Mouse (Mus musculus): ENCODE data around the gene Lpar2.
A peak's percentile ranks its signal among the peaks of the same experiment; 100 is the strongest.

The Lpar2 gene

DNA sequence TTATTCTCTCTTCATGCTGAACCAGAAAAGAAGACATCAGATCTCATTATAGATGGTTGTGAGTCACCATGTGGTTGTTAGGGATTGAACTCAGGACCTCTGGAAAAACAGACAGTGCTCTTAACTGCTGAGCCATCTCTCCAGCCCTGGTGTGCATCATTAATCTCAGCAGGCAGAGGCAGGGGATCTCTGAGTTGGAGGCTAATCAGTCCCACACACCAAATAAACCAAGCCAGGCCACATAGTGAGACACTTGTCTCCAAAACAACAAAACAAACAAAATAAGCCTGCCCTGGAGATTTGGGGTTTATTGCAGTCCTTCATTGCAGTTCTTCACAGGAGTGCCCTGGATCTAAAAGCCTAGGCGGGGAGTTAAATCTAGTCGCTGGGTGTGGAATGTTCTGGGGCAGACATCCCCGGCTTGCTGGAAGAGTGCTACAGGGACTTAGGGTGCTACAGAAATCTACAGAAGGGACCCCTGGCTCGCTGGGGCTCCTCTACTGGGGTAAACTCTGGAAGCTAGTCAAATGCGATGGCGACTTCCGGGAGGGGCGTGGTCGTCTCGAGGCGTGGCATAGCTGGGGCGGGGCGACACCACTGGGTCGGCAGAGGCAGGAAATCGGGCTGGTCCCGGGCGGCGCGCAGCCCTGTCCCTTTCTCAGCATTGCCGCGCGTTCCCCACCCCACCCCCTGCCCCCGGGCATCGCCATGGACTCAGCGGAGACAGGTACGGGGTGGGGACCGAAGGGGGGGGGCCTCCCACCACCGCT lies 13.9 kb upstream of the Lpar2 start, which contains the start of gene Gmip:
Gmip (plus strand) TSS at position 586 of the 770 bp plus-strand sequence.
- DNase-seq, result no peak

DNA sequence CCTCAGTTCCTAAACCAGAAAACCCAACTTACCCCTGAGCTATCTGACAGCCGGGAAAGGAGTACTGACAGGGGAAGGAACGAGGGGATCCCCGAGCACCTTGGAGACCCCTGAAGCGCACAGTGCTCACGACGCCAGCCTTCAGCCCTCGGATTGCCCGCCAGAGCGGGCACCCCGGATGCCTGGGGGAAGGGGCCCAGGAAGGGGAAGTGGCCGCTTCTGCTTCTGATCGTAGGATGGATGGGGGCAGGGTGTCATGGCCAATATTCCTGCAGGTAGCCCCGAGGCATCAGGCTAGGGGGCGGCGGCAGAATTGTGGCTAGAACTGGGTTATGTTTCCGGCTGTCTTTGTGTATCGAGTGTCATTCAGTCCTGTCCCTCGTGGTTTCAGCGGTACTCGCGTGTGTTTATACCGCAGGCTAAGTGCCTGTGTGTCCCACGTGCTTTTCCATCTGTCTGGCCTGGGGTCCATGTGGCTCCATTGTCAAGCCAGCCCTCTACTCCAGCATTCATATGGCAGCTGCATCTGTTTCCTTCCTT lies 13.3 kb upstream of the Lpar2 start:
- no peak for DNase-seq

DNA sequence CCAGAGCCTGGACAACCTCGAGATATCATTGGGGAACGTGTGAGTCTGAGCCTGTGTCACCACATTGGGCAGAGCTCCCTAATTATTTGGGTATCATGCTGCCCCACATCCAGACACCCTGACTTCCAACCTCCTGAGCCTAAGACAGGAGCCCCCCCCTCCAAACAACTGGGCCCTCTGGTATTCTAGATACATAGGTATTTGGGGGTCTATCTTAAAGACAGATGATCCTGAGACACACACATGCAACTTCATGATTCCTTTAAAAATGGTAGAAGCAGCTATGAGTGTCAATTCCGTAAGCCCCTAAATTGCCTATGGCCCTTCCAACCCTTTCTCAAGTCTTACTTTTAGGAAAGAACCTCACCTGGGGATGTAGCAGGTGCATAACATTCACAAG lies 12.4 kb upstream of the Lpar2 start:
- no peak for DNase-seq

DNA sequence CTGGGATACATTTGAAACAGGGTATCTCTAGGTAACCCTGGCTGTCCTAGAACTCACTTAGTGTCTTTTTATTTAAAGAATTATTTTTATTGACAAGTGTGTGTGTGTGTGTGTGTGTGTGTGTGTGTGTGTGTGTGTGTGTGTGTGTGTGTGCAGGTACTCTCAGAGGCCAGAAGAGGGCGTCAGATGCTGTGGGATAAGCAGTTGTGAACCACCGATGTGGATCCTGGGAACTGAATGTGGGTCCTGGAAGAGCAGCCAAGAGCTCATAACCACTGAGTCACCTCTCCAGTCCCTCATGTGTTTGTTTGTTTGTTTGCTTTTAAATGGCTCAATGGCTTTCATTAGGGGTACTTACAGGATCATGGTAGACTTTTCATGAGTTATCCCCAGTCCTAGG lies 7.3 kb upstream of the Lpar2 start:
- DNase-seq, result no peak

DNA sequence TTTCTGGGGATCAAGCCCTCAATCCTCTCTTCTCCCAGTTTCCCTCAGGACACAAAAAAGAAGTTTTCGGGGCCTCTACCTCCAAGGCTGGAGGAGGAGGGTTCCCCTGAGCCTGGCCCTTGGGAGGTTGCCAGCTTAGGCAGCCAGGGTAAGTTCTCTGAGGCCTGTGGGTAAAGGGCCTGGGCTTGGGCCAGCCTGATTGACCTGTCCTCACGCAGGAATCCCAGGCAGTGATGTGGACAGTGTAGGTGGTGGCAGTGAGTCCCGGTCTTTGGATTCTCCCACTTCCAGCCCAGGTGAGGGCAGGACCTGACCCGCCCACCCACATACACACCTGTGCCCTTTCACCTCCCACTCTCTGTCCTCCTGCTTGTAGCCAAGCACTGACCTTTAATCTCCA lies 6.8 kb upstream of the Lpar2 start:
- no peak for DNase-seq

DNA sequence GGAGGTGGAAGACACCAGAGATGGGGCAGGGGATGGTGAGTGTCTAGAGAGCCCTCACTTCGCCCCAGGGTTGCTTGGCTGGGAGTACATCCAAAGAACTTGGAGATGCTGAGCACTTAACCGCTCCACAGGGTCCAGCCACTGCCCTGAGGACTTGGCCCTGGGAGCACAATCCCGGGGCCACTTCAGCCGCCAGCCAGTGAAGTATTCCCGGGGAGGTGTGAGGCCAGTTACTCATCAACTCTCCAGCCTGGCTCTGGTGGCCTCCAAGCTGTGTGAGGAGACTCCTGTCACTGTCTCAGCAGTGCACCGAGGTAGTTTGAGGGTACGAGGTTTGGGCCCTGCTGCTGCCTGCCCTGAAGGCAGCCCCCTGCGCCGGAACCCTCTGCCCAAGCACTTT lies 1.8 kb upstream of the Lpar2 start:
- no peak for DNase-seq

DNA sequence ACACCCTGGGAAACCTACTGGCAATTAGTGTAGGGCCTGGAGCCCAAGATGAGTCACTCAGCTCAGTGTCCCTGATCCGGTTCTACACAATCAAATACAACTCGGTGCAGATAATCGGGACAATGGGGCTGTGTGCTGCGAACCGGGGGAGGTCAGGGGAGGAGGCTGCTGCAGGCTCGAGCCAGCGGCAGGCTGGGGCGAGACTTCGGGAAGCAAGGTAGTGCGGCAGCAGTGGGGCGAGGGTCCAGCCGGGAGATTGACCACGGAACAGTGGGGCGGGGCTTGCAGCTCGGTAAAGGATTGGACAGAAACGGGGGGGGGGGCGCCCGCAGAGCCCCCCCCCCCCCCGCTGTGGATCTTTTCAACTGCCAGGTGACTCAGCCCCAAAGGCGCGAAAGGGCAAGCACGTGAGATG lies 251 bp upstream of the Lpar2 start:
- DNase-seq, result no peak

DNA sequence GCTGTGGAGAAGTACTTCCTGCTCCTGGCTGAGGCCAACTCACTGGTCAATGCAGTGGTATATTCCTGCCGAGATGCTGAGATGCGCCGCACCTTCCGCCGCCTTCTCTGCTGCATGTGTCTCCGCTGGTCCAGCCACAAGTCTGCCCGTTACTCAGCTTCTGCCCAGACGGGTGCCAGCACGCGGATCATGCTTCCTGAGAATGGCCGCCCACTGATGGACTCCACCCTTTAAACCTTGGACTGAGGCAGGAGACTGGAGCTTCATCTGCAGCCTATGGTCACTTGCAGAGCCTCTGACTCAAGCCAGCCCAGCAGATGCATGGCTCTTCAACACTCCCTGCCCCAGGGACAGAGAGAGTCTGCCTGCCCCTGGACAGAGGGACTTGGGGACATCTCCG lies 4.1 kb downstream of the Lpar2 start:
- no peak for DNase-seq

DNA sequence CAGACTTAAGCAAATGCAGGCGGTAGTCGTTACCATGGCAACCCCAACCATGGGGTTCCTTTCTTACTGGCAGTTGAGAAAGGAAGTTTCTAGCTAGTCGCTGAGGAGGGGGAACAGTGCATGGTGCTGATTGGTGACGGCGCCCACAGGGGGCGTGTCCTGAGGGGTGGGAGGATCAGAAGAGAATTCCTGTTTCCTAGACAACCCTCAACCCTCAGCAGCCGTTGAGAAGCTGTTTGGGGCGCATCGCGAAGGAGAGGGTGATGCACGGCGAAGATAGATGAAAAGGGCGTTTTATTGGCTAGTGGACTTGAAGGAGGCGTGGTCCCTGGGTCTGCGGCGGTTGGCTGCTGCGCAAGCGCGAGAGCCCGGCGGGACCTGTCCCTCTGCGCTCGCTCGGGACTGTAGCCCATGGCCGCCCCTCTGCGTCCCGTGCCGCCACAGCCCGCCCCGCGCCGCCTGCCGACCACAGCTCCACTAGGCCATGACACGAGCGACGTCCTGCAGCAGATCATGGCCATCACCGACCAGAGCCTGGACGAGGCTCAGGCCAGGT lies 10.1 kb downstream of the Lpar2 start, which contains the start of gene Pbx4:
Pbx4 (plus strand) TSS at position 194 of the 556 bp plus-strand sequence.
- peak; percentile 86 for DNase-seq

DNA sequence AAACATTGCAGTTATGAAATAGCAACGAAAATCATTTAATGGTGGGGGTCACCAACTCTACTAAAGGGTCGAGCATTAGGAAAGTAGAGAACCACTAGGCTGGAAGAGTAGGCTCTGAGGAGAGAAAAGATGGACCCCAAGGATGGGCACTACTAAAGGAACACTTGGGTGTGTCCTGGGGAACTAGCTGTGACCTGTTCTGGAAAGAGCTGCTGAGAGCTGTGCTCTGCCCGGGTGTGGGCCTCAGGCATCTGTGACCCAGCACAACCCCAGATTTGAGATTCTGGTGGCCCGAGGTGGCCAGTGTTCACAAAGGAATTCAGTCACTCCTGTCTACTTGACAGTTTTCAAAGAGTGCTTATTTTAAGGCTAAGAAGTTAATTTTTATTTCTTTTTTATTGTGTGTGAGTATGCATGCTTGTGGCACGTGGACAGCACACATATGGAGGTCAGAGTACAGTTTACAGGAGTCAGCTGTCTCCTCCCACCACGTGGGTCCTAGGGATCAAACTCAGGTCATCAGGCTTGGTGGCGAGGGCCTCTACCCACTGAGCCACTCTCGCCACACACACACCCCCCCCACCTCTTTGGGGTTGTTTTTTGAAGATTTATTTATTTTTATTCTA lies 14.9 kb downstream of the Lpar2 start:
- DNase-seq, result no peak

DNA sequence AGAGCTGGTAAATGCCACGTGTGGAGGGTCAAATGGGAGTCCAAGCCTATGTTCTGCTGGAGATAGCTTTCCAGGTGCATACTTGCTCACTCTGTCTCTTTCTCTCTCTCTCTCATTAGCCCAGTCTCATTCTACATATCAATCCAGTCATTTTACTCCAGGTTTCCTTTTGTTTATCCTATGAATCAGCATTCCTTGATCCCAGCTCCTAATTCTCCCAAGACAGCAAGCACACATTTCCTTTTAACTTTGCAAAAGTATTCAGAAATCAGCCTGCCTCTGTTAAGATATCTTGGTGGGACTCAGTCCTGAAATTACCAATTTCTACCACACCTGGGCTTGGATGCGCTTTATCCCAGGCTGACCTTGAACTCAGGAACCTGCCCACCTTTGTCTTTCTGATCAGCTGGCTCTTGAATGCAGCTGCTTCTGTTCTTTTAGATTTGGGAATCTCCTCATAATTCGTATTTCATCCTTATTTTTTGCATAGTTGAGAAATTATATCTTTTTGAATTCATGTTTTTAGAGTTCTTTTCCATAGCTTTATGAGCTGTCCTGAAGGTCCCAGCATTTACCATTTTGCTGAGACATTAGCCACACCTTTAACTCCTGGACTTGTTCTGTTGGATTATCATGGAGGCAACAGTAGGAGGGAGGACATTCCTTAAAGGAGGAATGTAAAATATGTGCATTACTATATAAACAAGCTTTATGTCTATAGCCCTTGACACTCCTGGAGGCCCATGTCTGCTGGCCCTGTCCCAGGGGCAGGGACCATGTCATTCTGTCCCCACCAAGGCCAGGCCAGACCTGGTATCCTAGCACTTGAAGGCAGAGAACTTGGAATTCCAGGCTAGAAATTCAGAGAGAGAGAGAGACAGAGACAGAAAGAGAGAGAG lies 25.2 kb downstream of the Lpar2 start:
- DNase-seq, result no peak

DNA sequence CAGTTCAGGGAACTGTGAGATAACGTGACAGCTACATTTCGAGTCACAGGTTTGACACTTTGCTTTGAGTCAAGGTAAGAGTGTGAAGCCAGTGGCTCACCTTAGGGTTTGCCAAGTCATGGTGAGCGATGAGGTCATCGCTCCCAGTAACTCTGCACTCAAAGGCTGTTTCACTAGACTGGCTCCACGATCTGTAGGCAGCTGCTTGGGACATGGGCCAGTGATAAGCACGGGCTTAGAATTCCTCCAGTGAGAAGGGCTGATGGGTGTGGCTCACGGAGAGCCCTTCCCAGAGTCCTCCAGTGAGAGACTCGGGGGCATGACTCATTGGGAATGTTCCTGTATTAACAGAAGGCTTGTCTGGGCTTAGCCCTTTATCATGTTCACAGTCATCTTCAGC lies 26.7 kb downstream of the Lpar2 start:
- DNase-seq, result no peak

DNA sequence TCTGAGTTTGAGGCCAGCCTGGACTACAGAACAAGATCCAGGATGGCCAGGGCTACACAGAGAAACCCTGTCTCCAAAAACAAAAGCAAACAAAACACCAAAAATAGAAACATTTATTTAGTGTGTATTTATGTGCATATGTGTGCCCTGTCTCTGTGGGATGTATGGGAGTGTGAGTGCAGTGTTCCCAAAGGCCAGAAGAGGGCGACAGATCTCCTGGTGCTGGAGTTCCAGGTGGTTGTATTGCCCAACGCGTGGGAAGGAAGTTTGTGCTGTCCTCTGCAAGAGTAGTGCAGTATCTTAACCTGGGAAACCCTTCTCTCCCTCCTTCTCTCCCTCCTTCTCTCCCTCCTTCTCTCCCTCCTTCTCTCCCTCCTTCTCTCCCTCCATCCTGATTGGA lies 27.7 kb downstream of the Lpar2 start:
- no peak for DNase-seq

DNA sequence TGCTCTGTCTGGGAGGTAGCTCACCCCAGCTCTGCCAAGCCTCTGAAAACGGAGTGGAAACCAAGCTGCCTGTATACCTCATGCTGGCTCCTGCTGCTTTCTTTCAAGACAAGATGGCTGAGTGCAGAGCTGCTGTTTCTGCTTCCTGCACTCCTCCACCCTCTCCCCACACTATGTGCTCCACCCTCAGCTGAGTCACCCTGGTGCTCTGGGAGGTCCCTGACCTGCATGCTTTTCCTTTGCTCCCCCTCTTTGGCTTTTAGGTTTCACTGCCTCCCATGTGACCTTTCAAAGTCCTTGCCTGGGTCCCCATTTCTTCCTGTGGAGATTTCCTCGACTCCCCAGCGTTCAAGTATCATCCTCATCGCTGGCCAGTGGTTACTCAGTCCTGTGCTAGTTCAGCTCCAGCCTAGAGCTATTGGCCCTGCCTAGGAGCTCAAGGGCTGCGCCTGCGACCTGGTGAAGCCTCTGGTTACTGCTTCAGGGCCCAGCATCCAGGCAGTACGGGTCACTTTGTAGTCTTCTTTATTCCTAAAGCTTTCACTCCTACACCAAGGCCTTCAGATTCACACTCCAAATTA lies 28.8 kb downstream of the Lpar2 start:
- no peak for DNase-seq

DNA sequence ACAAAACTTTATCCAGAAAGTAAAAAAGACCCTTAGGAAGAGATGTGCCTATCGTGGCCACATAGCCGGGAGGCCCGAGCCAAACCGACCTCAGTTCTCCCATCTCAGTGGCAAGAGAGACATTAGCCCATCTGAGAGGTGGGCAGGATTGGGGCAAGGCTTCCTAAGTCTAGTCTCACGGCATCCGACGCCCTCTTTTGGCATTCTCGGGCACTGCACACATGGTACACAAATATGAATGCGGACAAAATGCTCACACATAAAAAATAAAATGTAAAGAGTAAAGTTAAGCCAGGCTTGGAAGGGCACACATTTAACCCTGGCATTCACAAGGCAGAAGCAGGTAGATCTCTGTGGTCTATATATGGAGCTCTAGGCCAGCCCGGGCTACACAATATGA lies 31.6 kb downstream of the Lpar2 start:
- DNase-seq, result no peak

DNA sequence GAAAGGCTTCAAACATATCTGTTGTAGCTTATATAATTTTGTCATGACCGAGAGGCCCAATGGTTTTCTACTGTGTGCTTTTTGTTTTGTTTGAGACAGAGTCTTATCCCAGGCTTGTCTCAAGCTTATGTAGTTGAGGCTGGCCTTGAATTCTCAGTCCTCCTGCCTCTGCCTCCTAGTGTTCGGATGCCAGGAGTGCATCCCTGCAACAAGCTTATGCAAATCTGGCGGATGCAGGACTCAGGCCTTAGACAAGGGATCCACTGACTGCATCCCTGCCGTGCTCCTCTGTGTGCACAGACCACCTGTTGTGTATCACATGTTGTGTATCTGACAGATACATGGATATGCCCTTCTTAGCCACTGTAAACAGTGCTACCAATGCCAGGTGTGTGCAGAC lies 38.6 kb downstream of the Lpar2 start:
- DNase-seq, result no peak

DNA sequence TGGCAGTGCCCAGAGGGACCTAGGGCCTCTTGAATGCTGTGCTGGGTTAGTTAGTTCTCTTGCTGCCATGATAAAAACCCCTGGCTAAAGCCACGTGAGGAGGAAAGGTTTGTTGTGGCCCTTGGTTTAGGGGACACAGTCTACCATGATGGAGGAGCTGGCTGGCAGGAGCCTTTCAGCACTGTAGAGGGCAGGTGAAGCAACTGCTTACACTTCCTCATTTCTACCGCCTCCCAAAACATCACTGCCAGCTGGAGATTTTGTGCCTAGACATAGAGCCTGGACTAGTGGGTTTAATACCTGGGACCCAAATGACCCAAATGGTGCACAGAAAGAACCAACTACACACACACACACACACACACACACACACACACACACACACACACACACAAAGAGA lies 39.0 kb downstream of the Lpar2 start:
- DNase-seq, result no peak

DNA sequence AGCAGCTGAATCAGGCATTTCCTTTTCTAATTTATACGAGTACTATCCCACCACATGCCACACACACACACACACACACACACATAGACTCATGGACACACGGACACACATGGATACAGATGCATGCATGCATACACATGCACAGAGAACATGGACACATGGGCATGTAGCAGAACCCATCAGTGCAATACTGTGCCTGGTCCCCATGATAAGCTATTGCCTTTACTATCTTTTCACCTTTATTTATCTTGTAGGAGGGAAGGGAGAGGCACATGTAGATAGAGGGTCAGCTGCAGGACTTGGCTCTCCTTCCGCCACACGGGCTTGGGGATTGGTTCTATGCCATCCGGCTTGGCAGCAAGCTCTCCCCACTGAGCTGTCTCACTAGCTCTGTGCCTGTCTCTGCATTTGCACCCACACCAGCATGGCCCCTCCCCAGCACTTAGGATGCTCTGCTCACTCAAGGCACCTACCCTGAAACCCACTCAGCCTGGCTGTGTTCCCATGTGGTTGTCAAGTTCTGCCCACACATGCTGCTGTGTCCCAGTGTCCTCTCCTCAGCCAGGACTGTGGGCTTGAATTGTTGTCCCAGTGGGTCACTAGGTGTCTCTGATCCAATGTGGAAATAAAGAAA lies 41.3 kb downstream of the Lpar2 start:
- no peak for DNase-seq

DNA sequence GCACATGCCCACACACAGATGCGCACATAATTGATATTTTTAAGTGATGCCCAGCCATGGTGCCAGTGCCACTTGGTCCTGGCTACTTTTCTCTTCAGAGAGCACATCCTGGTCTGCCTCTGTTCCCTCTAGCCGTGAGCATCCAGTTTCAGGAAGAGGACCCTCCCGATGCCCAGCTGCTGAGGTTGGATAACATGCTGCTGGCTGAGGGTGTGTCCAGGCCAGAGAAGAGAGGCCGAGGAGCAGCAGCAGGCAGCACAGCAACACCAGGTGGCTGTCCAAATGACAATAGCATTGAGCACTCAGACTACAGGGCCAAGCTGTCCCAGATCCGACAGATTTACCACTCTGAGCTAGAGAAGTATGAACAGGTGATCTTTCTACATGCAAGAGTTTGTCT lies 42.0 kb downstream of the Lpar2 start:
- no peak for DNase-seq

DNA sequence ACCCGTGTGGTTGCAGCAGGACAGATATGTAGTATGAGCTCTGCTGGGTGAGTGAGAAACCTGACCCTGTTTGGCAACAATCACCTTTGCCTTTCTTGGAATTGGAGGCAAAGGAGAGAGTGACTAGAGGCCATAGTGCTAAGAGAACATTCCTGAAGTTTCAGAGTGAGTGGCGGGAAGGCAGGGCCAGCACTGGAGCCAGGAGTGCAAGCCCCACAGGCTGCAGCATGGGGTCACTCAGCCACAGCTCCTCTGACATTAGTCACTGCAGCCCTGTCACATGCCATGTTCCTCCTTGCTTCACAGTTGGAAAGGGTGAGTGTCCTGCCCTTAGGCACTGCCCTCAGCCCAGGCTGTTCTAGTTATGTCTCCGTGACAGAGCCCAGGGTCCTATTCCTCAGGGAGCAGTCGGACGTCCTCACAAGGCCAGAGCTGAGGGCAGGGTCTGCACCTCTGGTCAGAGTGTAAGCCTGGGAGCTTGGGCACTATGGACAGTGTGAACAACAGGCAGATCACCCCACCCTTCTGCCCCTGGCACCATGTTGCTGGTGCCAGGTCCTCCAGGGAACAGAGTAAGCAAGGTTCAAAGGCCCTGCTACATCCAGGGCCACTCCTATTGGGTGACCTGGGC lies 45.6 kb downstream of the Lpar2 start:
- DNase-seq, result no peak

DNA sequence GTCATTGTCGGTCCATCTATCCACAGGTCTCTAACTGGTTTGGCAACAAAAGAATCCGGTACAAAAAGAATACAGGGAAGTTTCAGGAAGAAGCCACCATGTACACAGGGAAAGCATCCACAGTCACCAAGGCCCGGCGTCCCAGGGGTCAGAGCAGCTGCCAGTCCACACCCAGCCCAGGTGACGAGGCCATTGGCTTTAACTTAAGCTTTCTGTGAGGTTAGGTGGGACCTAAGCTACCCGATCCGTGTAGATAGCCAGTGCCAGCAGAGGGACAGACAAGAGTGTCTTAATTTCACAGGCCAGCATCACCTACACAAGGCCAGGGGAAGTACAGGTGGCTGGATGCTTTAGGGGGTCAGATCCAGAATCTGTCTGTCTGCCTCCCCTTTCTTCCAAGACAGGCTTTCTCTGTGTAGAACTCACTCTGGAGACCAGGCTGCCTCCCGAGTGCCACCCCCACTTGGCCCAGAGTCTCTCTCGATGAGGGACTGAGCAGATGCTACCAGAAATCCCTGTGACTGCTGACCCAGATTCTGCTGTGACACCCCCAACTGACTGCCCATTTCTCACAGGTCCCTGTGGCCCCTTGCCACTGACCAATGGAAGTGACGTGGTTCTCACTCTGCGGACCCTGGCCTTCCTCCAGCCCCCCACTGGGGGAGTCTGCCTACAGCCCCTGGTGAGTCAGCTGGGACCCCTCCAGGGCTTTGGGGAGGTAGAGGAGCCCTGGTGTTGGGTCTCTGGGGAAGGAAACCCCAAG lies 48.0 kb downstream of the Lpar2 start:
- peak; percentile 75 for DNase-seq

Data from cerebellum, adult 11-12 months (tissue).